11 mouse cellular contexts compared by ENCODE assay signal in the genomic region with DNA sequence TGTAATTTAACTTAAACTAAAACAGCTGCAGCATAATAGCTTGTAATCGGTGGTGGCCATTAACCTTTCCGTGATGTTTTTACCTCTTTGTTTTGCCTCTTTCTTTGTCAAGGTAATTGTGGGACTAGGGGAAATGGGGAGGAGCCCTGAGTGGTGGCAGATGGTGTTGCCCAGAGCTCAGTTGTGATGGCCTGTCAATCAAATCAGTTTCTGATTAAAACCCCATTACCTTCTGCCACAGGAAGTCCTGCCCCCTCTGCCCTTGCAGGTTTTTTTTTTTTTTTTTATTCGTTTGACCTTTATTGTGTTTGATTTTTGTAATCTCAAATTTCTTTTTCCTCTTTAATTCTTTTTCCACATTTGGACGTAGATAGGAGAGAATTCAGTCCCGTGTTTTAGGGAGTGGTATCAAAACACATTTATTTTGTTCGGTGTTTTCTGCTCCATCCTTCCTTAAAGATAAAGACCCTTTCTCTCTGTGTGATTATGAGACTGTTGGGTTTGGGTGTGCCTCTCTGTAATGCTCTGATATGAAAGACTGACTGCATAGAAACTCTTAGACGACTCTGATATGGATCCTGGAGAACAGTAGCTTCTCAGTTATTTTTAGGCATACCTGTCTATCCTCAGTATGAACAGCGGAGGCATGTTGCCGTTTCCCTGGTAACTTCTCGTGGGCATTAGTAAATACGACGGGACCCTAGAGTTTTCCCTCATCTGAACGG.
DNase-seq lines count a peak whose midpoint lies in the region; ATAC-seq and TF ChIP-seq lines count a peak whose summit lies in the region.
"Had no signal": no experiment of that assay in that cellular context is flagged by ENCODE, and none has a peak within 500 bp of the region (broad histone marks: within the 10 kb centered on the region; RNA-seq: fewer than 3 reads in every experiment).

No protein-coding gene starts in this region.

- no peak for TF ChIP-seq CTCF in intestine, postnatal 0 days (IDR thresholded peaks at IDR 0.05; ENCODE audit: low read depth)

- no peaks in the 10 kb centered on the region for H3K36me3 ChIP-seq in intestine, embryonic 15.5 days
- H3K36me3 ChIP-seq in intestine, postnatal 0 days (ENCODE audit: control insufficient read depth, insufficient read depth) = no peaks in the 10 kb centered on the region
- H3K36me3 ChIP-seq in erythroblast, embryonic 14.5 days (ENCODE audit: control insufficient read depth) = peaks cover 8% of the 10 kb centered on the region
- no peaks in the 10 kb centered on the region for H3K36me3 ChIP-seq in intestine, embryonic 16.5 days (ENCODE audit: control insufficient read depth, insufficient read depth, low read length)
- no peaks in the 10 kb centered on the region for H3K36me3 ChIP-seq in neural tube, embryonic 13.5 days
- H3K36me3 ChIP-seq: limb, embryonic 15.5 days had no signal

- WGBS in intestine, embryonic 15.5 days = 69% methylated on average over 13 of the region's 13 CpGs
- 70% methylated on average over 13 of the region's 13 CpGs for WGBS in intestine, postnatal 0 days
- 72% methylated on average over 13 of the region's 13 CpGs for WGBS in intestine, embryonic 16.5 days
- 60% methylated on average over 13 of the region's 13 CpGs for WGBS in neural tube, embryonic 13.5 days

- no peak overlapping the region for H3K9ac ChIP-seq in intestine, embryonic 15.5 days
- H3K9ac ChIP-seq in intestine, postnatal 0 days (ENCODE audit: low read depth, low read length) = no peak overlapping the region
- no peak overlapping the region for H3K9ac ChIP-seq in intestine, embryonic 16.5 days (ENCODE audit: low read depth, low read length)
- H3K9ac ChIP-seq in neural tube, embryonic 13.5 days = no peak overlapping the region
- H3K9ac ChIP-seq: limb, embryonic 15.5 days had no signal

- no peaks in the 10 kb centered on the region for H3K27me3 ChIP-seq in intestine, embryonic 15.5 days (replicated peaks)
- H3K27me3 ChIP-seq in intestine, postnatal 0 days (replicated peaks; ENCODE audit: control insufficient read depth, insufficient read depth, low read length) = no peaks in the 10 kb centered on the region
- no peaks in the 10 kb centered on the region for H3K27me3 ChIP-seq in erythroblast, embryonic 14.5 days (ENCODE audit: control insufficient read depth)
- H3K27me3 ChIP-seq in intestine, embryonic 16.5 days (replicated peaks; ENCODE audit: control insufficient read depth, insufficient read depth, low read length) = no peaks in the 10 kb centered on the region
- H3K27me3 ChIP-seq in neural tube, embryonic 13.5 days = no peaks in the 10 kb centered on the region
- H3K27me3 ChIP-seq: CH12.LX; limb, embryonic 15.5 days had no signal

- H3K9me3 ChIP-seq in intestine, embryonic 15.5 days = no peaks in the 10 kb centered on the region; the same call in 1 of the 2 replicates
- H3K9me3 ChIP-seq in intestine, postnatal 0 days (ENCODE audit: control insufficient read depth) = no peaks in the 10 kb centered on the region
- no peaks in the 10 kb centered on the region for H3K9me3 ChIP-seq in erythroblast, embryonic 14.5 days (ENCODE audit: control insufficient read depth, low read length)
- no peaks in the 10 kb centered on the region for H3K9me3 ChIP-seq in intestine, embryonic 16.5 days (ENCODE audit: control insufficient read depth, low read length)
- H3K9me3 ChIP-seq in neural tube, embryonic 13.5 days = no peaks in the 10 kb centered on the region
- H3K9me3 ChIP-seq: limb, embryonic 15.5 days had no signal

- no peak for DNase-seq in kidney, postnatal 4 days
- DNase-seq in ovary, adult 18-20 months (ENCODE audit: low spot score) = no peak
- DNase-seq in frontal cortex, postnatal 36 days (ENCODE audit: low spot score in 2 of 2) = no peak
- DNase-seq: gastrocnemius, postnatal 14 days had no signal

- no peak overlapping the region for H3K4me2 ChIP-seq in intestine, embryonic 15.5 days (replicated peaks)
- H3K4me2 ChIP-seq in intestine, postnatal 0 days (replicated peaks; ENCODE audit: low read depth) = no peak overlapping the region
- H3K4me2 ChIP-seq in intestine, embryonic 16.5 days (ENCODE audit: low read depth, low read length) = no peak overlapping the region
- peak overlapping the region; percentile 18 for H3K4me2 ChIP-seq in neural tube, embryonic 13.5 days
- H3K4me2 ChIP-seq: limb, embryonic 15.5 days had no signal

- no peak overlapping the region for H3K27ac ChIP-seq in intestine, embryonic 15.5 days
- H3K27ac ChIP-seq in intestine, postnatal 0 days (ENCODE audit: low read depth, low read length) = no peak overlapping the region
- H3K27ac ChIP-seq in intestine, embryonic 16.5 days (ENCODE audit: low read length) = no peak overlapping the region
- no peak overlapping the region for H3K27ac ChIP-seq in neural tube, embryonic 13.5 days (replicated peaks)
- H3K27ac ChIP-seq: limb, embryonic 15.5 days had no signal

- peak; percentile 68; the same call in 1 of the 2 replicates for ATAC-seq in intestine, embryonic 15.5 days
- no peak for ATAC-seq in intestine, postnatal 0 days
- ATAC-seq in intestine, embryonic 16.5 days = peak; percentile 55
- ATAC-seq in neural tube, embryonic 13.5 days (ENCODE audit: low read depth) = no peak; the same call in 1 of the 2 replicates

- no peaks in the 10 kb centered on the region for H3K4me1 ChIP-seq in intestine, embryonic 15.5 days (replicated peaks)
- no peaks in the 10 kb centered on the region for H3K4me1 ChIP-seq in intestine, postnatal 0 days (replicated peaks; ENCODE audit: control insufficient read depth, insufficient read depth, low read length)
- peaks cover 90% of the 10 kb centered on the region for H3K4me1 ChIP-seq in erythroblast, embryonic 14.5 days (ENCODE audit: control insufficient read depth)
- no peaks in the 10 kb centered on the region for H3K4me1 ChIP-seq in intestine, embryonic 16.5 days (ENCODE audit: control insufficient read depth, insufficient read depth, low read length)
- peaks cover 22% of the 10 kb centered on the region for H3K4me1 ChIP-seq in neural tube, embryonic 13.5 days (replicated peaks)

- no peak overlapping the region for H3K4me3 ChIP-seq in intestine, embryonic 15.5 days (replicated peaks)
- H3K4me3 ChIP-seq in intestine, postnatal 0 days (ENCODE audit: low read depth, low read length) = no peak overlapping the region
- H3K4me3 ChIP-seq in erythroblast, embryonic 14.5 days (replicated peaks) = peak overlapping the region; percentile 62
- H3K4me3 ChIP-seq in intestine, embryonic 16.5 days (ENCODE audit: low read length) = no peak overlapping the region
- no peak overlapping the region for H3K4me3 ChIP-seq in neural tube, embryonic 13.5 days
- H3K4me3 ChIP-seq: limb, embryonic 15.5 days had no signal

Comparison
In these comparisons a context has a peak if more than half of its experiments do, and no peak if none do; other contexts are left out.
1. ATAC-seq: peak in intestine, embryonic 15.5 days (single experiment) and intestine, embryonic 16.5 days (single experiment); none in intestine, postnatal 0 days (single experiment) and neural tube, embryonic 13.5 days (single experiment).